Mouse (Mus musculus): Measurements from ENCODE around the gene Rassf10.
"Not testable (repeated sequence)": the region's sequence is repeated elsewhere in the genome, so short reads cannot be mapped to it uniquely, and the experiment has no call there.

Rassf10 gene

GRCm38 (mm10) chr7:112953777-112954291, at the start of gene Rassf10:
Rassf10 (plus strand) TSS chr7:112953962.
- DNase-seq (ENCODE audit: low spot score) = peak; percentile 31

GRCm38 (mm10) chr7:112906848-112907247, 46.9 kb upstream of the Rassf10 start:
- no peak for DNase-seq (ENCODE audit: low spot score)

GRCm38 (mm10) chr7:112907468-112907867, 46.3 kb upstream of the Rassf10 start:
- no peak for DNase-seq (ENCODE audit: low spot score)

- no peak for DNase-seq (ENCODE audit: low spot score)
Observed at GRCm38 (mm10) chr7:112909164-112909563, 44.6 kb upstream of the Rassf10 start.

GRCm38 (mm10) chr7:112912969-112913368, 40.8 kb upstream of the Rassf10 start:
- DNase-seq (ENCODE audit: low spot score) = no peak

GRCm38 (mm10) chr7:112915571-112915970, 38.2 kb upstream of the Rassf10 start:
- no peak for DNase-seq (ENCODE audit: low spot score)

- no peak for DNase-seq (ENCODE audit: low spot score)
Observed at GRCm38 (mm10) chr7:112917613-112918278, 36.0 kb upstream of the Rassf10 start.

GRCm38 (mm10) chr7:112918279-112918991, 35.3 kb upstream of the Rassf10 start:
- no peak for DNase-seq (ENCODE audit: low spot score)

GRCm38 (mm10) chr7:112919845-112920244, 33.9 kb upstream of the Rassf10 start:
- no peak for DNase-seq (ENCODE audit: low spot score)

- DNase-seq (ENCODE audit: low spot score) = no peak
Observed at GRCm38 (mm10) chr7:112922801-112923200, 31.0 kb upstream of the Rassf10 start.

GRCm38 (mm10) chr7:112923712-112924111, 30.1 kb upstream of the Rassf10 start:
- no peak for DNase-seq (ENCODE audit: low spot score)

- no peak for DNase-seq (ENCODE audit: low spot score)
Observed at GRCm38 (mm10) chr7:112930669-112931068, 23.1 kb upstream of the Rassf10 start.

GRCm38 (mm10) chr7:112935876-112936275, 17.9 kb upstream of the Rassf10 start:
- not testable (repeated sequence) for DNase-seq (ENCODE audit: low spot score)

GRCm38 (mm10) chr7:112937089-112937488, 16.7 kb upstream of the Rassf10 start:
- no peak for DNase-seq (ENCODE audit: low spot score)

GRCm38 (mm10) chr7:112938959-112939358, 14.8 kb upstream of the Rassf10 start:
- DNase-seq (ENCODE audit: low spot score) = no peak

- no peak for DNase-seq (ENCODE audit: low spot score)
Observed at GRCm38 (mm10) chr7:112942567-112942966, 11.2 kb upstream of the Rassf10 start.

GRCm38 (mm10) chr7:112943056-112943455, 10.7 kb upstream of the Rassf10 start:
- no peak for DNase-seq (ENCODE audit: low spot score)

- DNase-seq (ENCODE audit: low spot score) = no peak
Observed at GRCm38 (mm10) chr7:112946706-112947105, 7.1 kb upstream of the Rassf10 start.

- no peak for DNase-seq (ENCODE audit: low spot score)
Observed at GRCm38 (mm10) chr7:112954351-112955102, 765 bp downstream of the Rassf10 start.

GRCm38 (mm10) chr7:112955103-112955827, 1.5 kb downstream of the Rassf10 start:
- no peak for DNase-seq (ENCODE audit: low spot score)

- DNase-seq (ENCODE audit: low spot score) = no peak
Observed at GRCm38 (mm10) chr7:112955955-112956354, 2.2 kb downstream of the Rassf10 start.

- no peak for DNase-seq (ENCODE audit: low spot score)
Observed at GRCm38 (mm10) chr7:112956961-112957360, 3.2 kb downstream of the Rassf10 start.

Data from urinary bladder, postnatal 10 days (tissue).